Mouse (Mus musculus) midbrain, postnatal 0 days (tissue): ENCODE measurements at regions not wholly inside any gene's neighbourhood (a gene's known extent, or its start where the extent isn't known, plus 50 kb on each side); places are given as distances from the start of the nearest gene placed in this dataset.

Experiments used
- ATAC-seq: fragments of 200-750 bp; cut with Nextera tagmentation; 2 replicates; pipeline ENCODE4 v1.8.0; 2017; ENCODE audit warnings: moderate number of reproducible peaks, mild to moderate bottlenecking, moderate TSS enrichment, moderate library complexity; ENCODE audit not compliant: low FRiP score
- DNase-seq: peaks from one replicate; pipeline ENCODE4 v3.0.0-alpha.2; 2015; ENCODE audit warnings: low spot score
- H3K27ac ChIP-seq: fragments of 300-500 bp; sonication (generic); 2 replicates; pipeline ENCODE4 v1.5.1; 2014; ENCODE audit warnings: low read depth, mild to moderate bottlenecking, low read length, mixed read lengths
- H3K27me3 ChIP-seq: fragments of 300-500 bp; sonication (generic); 2 replicates; pipeline ENCODE4 v1.6.1; 2014; ENCODE audit warnings: low read length, control low read depth, mixed read lengths; ENCODE audit not compliant: insufficient read depth
- H3K36me3 ChIP-seq: fragments of 300-500 bp; sonication (generic); 2 replicates; pipeline ENCODE4 v1.6.1; 2014; ENCODE audit warnings: low read length, control low read depth, mixed read lengths; ENCODE audit not compliant: insufficient read depth
- H3K4me1 ChIP-seq: fragments of 300-500 bp; sonication (generic); 2 replicates; pipeline ENCODE4 v1.6.1; 2014; ENCODE audit warnings: mild to moderate bottlenecking, control low read depth, antibody characterized with exemption, low read length, mixed read lengths; ENCODE audit not compliant: insufficient read depth
- H3K4me2 ChIP-seq: fragments of 300-500 bp; sonication (generic); 2 replicates; pipeline ENCODE4 v1.6.1; 2014; ENCODE audit warnings: low read depth, mild to moderate bottlenecking, low read length, mixed read lengths; ENCODE audit not compliant: poor library complexity, severe bottlenecking
- H3K4me3 ChIP-seq: fragments of 300-500 bp; sonication (generic); 2 replicates; pipeline ENCODE4 v1.5.1; 2014; ENCODE audit warnings: low read depth, mild to moderate bottlenecking, low read length, moderate library complexity
- H3K9ac ChIP-seq: fragments of 300-500 bp; sonication (generic); replicated peaks from 2 replicates; pipeline ENCODE4 v1.6.1; 2014; ENCODE audit warnings: mild to moderate bottlenecking, low read length, moderate library complexity, mixed read lengths; ENCODE audit not compliant: poor library complexity, severe bottlenecking
- H3K9me3 ChIP-seq: fragments of 300-500 bp; sonication (generic); 2 replicates; pipeline ENCODE4 v1.6.1; 2016; ENCODE audit warnings: low read length, control low read depth
- CTCF ChIP-seq: IDR thresholded peaks from 2 replicates; pipeline ENCODE4 v1.5.1; 2016; ENCODE audit warnings: antibody characterized with exemption, mild to moderate bottlenecking
- WGBS: fragments of 180-500 bp; shearing (Covaris S2); extraction: QIAGEN DNeasy Blood & Tissue Kit; methylation state at CpG from one replicate; pipeline ENCODE4 v1.1.7; 2014; 5-methylcytosine and 5-hydroxymethylcytosine counted together

DNA sequence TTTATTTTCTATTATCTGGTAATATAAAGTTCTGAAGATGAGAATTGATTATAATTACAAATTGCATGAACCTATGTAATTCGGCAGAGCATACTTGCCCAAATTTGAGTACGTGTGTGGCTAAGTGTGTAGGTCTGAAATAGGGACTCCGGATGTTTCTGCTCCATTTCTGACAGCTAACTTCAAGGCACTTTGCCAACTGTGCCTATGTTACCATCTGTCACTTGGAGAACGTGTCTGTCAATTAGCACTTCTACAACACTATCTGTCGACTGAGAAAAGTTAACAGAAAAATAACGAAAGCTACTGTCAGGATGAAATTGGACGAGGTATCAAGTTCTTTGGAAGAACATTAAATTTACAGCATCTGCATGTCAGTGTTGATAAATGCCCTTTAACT, 702.0 kb upstream of the Lrfn5 start:
- WGBS: 74% methylated on average over 7 of the region's 7 CpGs
- Histone ChIP-seq H3K9ac (no peak overlapping the region), H3K4me3 (no peak overlapping the region), H3K36me3 (no peaks in the 10 kb centered on the region), H3K4me2 (no peak overlapping the region), H3K4me1 (no peaks in the 10 kb centered on the region), H3K9me3 (no peaks in the 10 kb centered on the region), H3K27me3 (no peaks in the 10 kb centered on the region), H3K27ac (no peak overlapping the region)
- ATAC-seq (no peak), DNase-seq (peak; percentile 76)
- no peak for TF ChIP-seq CTCF
